Mouse (Mus musculus) monocyte, adult 2 months (primary cell): ENCODE measurements around the gene Sbf1.

Experiments
- DNase-seq, 2 experiments: peaks; one replicate each; pipeline ENCODE4 v3.0.0; 2022; ENCODE audit warnings: low spot score in 2 of 2, low read depth in 1 of 2

Sbf1 gene

DNA sequence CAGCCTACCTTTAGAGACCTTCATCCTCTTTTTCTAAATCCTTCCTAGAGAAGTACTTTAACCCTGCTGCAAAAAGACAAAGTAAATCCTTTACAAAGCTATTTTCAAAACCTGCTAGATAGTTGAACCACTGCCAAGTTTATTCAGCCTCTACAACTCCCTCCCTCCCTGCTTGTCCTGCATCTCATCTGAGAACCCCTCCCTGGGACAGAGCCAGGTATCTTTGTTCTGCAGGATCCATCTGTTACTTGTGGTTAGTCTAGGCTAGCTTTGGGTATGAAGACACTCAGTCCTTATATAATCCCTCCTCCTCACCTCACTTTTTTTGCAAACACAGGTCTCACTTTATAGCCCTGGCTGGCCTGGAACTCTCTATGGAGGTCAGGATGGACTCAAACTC is 30.1 kb downstream of the Sbf1 start:
- DNase-seq, result no peak

DNA sequence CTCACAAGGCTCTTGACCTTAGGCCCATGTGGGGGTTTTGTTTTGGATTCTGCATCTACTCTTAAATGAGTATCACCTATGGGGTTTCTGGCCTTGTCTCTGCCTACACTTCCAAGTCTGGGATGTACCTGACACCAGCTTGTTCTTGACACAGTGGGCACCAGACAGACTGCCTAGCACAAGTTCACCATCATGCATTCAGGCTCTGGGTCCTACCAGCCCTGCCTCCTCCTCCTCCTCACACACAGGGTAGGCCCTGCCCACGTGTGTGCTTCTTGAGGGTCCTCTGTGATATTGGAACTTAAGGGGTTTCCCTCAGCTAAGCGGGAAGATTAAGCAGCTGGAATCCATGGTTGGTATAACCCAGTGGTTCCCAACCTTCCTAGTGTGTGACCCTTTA is 31.0 kb downstream of the Sbf1 start:
- no peak for DNase-seq

GRCm38 (mm10) chr15:89282546-89282945 is 32.6 kb downstream of the Sbf1 start:
- no peak for DNase-seq

DNA sequence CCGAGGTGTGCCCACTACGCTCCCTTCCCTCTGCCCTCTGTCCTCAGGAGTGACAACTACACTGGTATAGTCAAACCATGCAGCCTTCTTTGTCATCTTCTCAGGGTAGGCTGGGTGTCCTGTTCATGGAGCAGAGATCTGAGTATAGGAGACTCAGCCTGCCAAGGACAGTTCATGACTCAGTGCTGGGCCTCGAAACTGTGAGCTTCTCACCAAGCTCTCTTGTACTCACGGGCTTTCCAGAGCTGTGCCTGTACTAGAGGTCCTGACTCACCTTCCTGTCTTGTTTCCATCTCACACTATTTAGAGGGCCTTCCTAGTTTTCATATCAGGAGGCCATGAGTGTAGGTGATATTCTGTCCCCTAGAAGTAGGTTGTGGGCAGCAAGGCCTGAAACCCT is 37.7 kb downstream of the Sbf1 start:
- no peak for DNase-seq

DNA sequence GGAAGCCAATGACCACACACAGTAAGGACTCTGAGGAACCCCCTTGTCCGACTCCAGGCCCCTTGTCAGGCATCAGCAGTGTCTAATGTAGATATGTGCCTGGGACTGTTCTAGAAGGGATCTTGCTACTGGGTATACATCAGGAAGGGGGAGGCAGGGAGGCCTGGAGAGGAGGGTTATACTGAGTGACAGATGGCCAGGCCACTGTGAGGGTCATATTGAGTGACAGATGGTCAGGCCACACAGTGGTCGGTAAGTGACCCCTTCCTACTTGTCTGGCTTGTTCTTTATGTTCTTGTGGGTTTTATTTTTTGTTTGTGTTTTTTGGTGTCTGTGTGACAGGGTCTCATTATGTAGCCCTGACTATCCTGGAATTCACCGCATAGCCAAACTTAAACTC is 39.6 kb downstream of the Sbf1 start:
- no peak for DNase-seq

DNA sequence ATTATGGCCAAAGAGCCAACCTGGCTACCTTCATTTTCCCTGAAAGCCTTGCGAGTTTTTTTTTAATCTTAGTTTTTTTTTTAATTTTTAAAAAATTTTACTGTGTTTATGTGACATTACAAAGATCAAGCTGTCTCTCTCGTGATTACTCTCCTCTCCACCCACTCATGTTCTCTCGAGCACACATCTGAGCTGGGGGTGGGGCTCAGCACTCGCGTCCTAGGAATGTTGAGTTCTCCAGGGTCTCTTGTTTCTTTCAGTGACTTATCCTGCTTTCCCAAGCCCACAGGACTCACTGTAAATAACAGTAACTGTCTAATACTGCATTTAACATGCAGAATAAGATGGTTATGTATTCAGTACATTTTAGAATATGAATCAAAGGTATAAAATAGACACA is 50.6 kb downstream of the Sbf1 start:
- DNase-seq, result no peak

DNA sequence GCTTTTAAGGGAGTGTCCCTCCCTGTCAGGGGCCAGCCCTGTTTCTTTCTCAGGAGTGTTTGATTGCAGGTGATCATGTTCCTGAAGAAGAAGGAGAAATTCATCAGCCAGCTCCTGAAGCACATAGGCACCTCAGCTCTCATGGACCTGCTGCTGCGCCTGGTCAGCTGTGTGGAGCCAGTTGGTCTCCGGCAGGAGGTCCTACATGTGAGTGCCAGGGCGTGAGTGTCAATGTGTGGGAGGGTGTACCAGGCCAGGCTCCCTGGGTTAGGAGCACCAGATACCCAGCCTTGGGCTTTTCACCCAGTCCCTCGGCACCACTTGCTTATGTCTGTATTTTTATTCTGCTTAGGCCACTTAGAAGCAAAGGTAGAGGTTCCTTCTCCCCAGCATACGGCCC is 56.1 kb downstream of the Sbf1 start:
- no peak for DNase-seq

GRCm38 (mm10) chr15:89255330-89255729 is 59.8 kb downstream of the Sbf1 start:
- DNase-seq, result no peak

GRCm38 (mm10) chr15:89249063-89249462 is 66.0 kb downstream of the Sbf1 start:
- no peak for DNase-seq

GRCm38 (mm10) chr15:89241025-89241424 is 74.1 kb downstream of the Sbf1 start:
- no peak for DNase-seq

- no peak for DNase-seq
Observed at GRCm38 (mm10) chr15:89239751-89240392, 75.2 kb downstream of the Sbf1 start.
